Mouse (Mus musculus) adrenal gland, adult 18-20 months (tissue): Measurements from ENCODE around the gene Ghsr. TPM values are rescaled to one million over a fixed set of nuclear protein-coding genes. Genes with fewer than 3 reads are reported as not detected.
A peak's percentile ranks its signal among the peaks of the same experiment; 100 is the strongest.
"Not testable (repeated sequence)": the region's sequence is repeated elsewhere in the genome, so short reads cannot be mapped to it uniquely, and the experiment has no call there.

ENCODE experiments used
- DNase-seq, 2 experiments: peaks; one replicate each; pipeline ENCODE4 v3.0.0; 2021 to 2022; ENCODE audit warnings: low spot score in 2 of 2
- long read RNA-seq, 2 experiments: library from polyadenylated mRNA; stranded (forward); transcript quantifications; one replicate each; pipeline ENCODE4 v2.0.0; 2021
- total RNA-seq, 2 experiments: library from RNA; stranded (reverse); gene quantifications; 1 replicate in 1 of 2; 2 replicates in 1 of 2; pipeline ENCODE4 v1.2.3; 2021

Gene Ghsr
- total RNA-seq = not detected
- long read RNA-seq, experiment 1 = 0 reads
- long read RNA-seq, experiment 2 = 0 reads

DNA sequence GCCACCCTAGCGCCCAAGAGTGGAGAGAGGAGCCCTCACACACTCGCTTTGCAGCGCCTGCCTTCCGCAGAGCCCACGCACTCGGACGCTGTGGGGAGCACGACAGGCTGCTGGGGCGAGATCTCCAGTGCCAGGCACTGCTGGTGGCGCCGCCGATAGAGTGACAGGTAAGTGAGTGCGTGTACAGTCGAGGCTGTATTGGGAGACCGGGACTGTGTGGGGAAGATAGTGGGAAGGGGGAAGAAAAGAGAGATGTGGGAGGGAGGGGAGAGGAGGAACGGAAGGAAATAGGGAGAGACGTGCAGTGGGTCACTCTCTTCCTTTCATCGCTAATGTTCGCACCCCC, at the start of gene Ghsr:
Ghsr (plus strand) TSS at position 76 of the 346 bp plus-strand sequence.
- DNase-seq = no peak

DNA sequence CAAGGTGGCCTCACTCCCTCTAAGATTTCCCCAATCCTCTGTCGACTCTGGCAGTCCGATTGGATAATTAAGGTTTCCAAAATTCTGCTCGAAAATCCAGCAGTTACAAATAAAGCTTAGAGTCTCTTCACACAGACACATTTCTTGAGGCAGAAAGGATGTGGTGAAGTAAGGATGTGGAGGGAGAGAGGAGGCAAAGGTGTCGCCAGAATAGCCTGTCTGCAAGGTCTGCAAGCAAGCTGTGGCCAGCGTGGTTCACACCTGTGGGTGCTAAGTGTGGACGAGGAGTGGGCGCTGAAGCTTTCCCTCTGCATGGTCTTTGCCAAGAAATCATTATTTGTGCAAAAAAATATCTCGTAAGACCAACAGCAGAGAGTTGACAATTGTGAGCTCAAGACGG, 48.6 kb upstream of the Ghsr start:
- DNase-seq = no peak

DNA sequence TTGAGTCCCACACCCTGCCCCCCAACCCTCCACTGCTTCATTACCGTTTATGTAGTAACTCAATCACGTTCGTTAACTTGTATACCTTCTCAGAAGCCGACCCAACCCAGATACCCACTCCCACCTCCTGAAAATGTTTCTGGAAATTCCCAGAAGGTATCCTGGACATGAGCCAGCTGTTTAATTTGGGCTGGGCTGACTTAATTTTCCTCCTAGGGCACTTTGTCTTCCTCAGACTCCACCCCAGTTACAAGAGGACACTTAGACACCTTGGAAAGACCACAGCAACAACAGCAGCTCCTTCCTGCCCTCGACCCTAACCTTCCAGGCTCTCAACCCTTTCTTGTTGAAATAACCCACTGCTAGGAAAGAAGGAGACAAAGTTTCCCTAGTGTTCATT, 47.6 kb upstream of the Ghsr start:
- no peak for DNase-seq

DNA sequence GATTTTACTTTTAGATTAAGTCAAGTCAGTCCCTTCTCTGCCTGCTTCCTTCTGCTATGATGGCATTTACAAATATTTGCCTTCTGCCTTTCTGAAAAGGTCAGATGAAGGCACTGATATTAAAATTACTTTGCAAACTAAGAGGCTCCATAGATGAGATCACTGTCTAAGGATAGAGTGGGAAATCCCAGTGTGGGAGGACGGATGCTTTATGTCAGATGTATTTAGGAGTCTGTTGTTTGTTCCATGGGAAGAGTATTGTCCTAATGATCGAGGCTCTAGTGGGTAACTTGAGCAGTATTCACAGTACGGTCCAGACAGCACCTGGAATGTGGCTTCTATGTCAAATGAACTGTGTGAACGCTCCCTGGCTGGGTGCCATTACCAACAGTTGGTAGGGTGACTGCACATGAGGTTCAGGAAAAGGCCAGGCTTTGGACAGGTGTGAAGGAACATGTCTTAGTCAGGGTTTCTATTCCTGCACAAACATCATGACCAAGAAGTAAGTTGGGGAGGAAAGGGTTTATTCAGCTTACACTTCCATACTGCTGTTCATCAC, 44.4 kb upstream of the Ghsr start:
- DNase-seq = no peak

DNA sequence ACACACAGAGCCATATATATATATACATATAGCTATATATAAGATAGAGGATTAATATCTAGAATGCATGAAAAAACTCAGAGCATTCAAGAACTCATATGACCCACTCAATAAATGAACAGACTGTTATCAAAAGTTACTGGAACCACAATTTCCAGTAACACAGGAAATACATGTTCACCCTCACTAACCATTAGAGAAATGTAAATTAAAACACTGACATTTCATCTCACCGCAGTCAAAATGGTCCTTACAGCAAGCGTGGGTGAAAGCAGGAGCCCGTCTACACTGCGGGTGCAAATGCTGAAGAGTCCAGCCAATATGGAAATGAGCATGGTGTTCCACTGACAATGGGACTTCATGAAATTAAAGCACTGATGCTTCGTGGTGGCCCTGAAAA, 40.4 kb upstream of the Ghsr start:
- no peak for DNase-seq

DNA sequence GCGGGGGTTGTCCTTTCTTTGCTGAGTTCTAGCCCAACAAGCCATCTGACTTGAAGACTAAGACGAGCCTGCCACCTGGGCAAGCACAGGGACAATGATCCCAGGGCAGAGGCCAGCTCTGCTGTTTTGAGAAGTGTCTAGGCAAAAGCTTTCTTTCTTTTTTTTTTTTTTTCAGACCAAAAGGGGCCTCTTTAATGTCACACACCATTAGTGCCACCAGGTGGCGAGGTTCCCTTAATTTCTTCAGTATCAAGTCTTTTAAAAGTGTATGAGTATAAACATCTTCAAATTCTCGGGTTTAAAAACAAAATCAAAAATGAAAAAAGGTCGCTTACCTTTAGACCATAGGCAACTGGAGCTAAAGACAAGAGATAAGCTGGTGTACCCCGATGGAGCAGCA, 32.7 kb upstream of the Ghsr start:
- peak; percentile 18 to 46 for DNase-seq

DNA sequence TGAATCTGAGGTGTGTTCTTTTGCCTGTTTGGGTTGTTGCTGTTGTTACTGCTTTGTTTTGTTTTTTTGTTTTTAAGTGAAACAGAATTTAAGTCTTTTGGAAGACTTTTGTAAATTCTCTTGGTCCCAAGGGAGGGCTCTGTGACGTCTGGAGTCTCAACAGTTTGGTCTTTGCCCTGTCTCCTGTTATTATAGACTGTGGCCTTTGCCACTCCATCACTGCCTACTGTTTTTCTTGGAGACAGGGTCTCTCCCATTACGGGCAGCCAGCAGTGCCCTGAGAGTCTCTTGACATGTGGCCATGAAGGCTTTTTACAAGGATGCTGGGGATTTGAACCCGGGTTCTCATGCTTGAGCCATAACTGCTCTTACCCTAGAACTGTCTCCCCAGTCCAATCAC, 32.3 kb upstream of the Ghsr start:
- DNase-seq = no peak

DNA sequence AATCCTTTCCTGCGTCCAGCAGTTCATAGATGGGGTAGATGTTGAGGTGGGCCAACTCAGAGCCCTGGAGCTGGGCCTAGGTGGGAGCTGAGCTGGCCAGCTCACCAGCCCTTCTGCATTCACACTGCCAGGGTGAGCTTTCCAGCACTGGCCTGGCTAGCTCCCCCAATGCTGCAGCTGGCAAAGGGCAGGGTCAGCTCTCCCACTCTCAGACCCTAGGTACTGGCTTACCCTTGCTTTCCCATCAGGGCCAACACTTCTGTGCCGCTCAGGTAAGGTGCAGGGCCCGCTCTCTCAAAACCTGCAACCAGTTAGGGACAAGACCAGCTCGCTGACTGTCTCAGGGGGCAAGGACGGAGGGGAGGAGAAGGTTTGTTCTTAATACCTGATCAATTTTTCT, 30.4 kb upstream of the Ghsr start:
- no peak for DNase-seq

DNA sequence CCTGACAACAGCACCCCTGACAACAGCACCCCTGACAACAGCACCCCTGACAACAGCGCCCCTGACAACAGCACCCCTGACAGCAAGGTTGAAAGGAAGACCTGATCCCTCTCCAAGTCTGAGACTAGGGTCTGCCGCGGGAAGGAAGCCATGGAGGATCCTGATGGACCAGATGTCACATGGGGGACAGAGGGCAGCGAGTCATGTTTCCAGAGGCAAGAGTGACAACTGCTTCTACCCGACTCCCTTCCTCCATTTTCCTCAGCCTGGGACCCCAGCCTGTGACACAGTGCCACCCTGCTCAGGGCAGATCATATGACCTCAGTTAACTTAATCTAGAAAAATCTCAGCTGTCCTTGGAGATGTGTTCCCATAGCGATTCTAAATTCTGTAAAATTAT, 28.7 kb upstream of the Ghsr start:
- no peak for DNase-seq

DNA sequence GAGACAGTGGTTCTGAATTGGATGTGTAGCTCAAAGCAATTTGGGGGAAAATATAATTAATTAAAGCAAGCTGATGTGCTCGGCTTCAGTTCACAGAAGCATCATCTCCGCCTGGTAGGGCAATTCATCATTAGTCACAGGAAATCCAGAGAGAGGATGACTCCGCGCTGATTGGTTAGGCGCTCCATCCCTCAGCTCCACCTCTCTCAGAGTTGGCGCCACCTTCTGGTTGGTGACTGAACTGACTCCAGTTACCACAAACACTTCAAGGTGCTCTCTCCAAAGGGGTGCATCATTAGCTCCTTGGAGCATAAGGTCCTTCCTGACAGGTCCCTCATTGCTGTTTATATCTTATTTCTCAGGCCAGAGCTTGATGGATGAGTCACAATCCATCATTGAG, 25.6 kb upstream of the Ghsr start:
- peak; percentile 18 to 60 for DNase-seq

DNA sequence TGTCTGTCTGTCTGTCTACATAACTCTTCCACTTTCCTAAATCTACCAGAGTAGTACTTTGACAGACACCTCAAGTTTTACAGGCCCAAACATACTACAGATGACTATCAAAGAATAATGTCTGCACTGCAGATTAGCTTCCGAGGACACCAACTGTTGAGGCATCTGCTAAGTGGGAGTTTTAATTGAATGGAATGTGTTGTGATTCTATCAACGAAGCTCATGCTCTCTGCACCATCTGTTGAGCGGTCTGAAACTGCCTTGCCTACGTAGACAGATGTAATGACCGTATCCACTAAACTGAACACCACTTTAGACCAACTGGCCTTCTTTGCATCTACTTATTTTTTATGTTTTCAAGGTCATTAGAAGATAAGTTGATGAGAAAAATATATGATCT, 22.7 kb upstream of the Ghsr start:
- DNase-seq = no peak

DNA sequence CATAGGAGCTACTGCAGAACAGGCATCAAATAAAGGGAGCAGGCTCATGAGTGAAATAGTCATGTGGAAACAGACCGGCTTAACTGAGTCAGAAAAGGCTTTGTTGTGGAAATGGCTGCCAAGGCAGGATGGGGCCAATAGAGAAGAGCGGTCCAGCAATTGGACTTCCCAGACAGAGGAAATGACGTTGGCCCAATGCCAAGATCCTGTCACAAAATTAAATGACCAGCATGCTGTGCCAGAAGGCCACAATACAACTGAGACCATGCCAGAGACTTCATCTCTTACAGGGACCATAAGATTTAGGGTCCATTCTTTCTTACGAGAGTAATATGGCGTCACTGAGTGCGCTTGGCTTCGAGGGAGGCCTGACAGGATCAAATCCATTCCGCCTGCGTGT, 20.0 kb upstream of the Ghsr start:
- no peak for DNase-seq

DNA sequence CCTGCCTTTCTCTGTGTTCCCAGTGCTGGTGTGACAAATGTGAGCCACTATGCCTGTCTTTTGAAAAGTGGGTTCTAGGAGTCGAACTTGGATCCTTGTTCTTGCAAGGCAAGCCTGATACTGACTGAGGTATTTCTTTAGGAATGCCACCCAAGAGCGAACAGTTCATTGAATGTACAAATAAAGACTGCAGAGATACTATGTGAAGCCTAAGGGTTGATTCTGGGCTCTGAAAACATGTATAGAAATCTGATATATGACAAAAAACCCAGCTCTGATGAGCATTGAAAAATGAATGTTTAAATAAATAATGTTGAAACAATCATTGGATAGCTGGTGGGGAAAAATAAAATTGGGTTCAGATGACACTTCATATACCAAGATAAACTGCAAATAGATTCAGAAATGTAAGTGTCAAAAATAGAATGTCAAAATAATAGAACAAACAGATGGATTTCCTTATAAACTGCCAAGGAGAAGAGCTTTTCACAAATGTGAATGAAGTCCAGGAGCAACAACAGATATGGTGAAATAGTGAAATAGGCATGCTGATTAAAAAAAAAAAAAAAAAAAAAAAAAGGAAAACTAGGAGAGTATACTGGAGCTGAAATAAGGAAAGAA, 11.9 kb upstream of the Ghsr start:
- DNase-seq = no peak

DNA sequence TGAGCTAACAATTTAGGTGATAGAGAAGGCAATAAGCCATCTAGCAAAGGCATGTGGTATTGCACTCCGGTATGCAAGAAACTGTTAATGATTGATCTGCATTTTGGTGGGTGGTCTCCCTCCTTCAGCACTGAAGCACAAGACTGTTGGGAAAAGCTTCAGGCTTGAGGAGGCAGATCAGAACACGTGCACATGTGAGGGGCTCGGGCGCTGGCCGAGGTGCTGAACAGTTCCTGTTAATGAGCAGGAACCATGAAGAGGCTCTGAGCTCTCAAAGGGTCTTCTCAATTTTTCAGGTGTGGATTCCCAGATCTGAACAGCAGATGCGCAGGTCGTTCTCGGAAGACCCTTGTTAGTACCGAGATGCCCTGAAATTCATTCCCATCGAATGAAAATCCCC, 1.0 kb upstream of the Ghsr start:
- DNase-seq = peak in 1 of 2 experiments; percentile 4

DNA sequence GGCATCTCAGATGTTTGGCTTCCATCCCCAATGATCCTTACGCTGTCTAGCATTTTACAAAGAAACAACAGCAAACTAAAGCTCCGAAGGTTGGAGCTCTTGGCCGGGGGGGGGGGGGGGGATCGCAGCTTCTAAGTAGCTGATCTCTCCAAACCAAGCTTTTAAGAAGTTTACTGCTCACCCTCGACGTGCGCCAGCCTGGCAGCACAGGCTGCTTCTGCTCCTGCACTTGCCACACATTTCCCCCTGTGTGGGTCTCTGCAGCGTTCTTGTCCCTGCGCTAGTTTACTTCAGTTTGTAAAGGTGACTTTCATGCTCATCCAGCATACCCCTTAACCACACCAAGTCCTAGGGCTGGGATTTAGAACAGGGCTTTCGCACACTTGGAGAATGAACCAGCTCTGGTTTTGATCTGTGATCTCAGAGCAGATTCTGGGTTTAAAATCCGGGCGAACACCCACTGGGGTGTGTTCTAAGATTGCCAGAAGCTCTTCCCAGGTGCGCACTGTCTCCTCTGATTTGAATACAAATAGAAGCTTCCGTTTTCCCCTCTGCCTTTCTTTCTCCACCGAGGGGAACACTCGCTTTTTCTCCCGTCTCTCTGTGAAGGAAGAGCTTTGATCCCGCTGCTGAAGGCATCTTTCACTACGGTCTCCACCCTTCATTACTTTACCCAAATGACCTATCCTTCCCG, 422 bp upstream of the Ghsr start:
- no peak for DNase-seq

DNA sequence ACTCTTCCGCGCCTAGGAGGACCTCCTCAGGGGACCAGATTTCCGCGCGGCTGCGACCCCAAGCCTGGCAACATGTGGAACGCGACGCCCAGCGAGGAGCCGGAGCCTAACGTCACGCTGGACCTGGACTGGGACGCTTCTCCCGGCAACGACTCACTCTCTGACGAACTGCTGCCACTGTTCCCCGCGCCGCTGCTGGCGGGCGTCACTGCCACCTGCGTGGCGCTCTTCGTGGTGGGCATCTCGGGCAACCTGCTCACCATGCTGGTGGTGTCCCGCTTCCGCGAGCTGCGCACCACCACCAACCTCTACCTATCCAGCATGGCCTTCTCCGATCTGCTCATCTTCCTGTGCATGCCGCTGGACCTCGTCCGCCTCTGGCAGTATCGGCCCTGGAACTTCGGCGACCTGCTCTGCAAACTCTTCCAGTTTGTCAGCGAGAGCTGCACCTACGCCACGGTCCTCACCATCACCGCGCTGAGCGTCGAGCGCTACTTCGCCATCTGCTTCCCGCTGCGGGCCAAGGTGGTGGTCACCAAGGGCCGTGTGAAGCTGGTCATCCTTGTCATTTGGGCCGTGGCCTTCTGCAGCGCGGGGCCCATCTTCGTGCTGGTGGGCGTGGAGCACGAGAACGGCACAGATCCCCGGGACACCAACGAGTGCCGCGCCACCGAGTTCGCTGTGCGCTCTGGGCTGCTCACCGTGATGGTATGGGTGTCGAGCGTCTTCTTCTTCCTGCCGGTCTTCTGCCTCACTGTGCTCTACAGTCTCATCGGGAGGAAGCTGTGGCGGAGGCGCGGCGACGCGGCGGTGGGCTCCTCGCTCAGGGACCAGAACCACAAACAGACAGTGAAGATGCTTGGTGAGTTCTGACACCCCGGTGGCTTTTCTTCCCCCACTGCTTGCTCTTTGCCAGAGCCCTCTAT, 837 bp downstream of the Ghsr start:
- DNase-seq = no peak

DNA sequence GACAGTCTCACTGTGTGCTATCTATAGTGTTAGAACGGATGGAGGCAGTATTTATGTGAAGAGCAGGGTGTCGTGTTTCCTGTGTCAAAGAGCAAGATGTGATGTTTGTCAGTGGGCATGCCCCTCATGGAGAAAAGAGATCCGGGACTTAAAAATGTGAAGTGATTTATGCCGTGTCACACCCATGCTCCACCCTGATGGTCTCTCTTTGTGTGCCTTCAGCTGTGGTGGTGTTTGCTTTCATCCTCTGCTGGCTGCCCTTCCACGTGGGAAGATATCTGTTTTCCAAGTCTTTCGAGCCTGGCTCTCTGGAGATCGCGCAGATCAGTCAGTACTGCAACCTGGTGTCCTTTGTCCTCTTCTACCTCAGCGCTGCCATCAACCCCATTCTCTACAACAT, 3.2 kb downstream of the Ghsr start:
- DNase-seq = no peak

DNA sequence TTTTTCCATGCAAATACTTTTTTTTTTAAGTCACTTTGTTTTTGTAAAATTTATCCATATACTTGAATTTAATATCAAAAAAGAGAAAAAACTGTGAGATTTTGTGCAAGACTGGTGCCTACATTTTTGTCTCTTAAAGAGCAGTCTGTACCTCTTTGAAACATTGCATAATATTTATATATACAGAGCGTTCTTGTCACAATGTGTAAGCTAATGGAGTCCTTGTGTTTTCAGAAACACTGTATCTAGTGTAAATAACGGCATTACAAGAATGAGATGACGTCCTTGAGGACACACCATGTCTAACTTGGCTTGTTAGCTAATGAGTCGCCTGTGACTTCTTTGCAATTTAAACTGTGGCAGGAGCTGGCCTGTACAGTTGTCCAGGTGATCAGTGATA, 6.8 kb downstream of the Ghsr start:
- no peak for DNase-seq

DNA sequence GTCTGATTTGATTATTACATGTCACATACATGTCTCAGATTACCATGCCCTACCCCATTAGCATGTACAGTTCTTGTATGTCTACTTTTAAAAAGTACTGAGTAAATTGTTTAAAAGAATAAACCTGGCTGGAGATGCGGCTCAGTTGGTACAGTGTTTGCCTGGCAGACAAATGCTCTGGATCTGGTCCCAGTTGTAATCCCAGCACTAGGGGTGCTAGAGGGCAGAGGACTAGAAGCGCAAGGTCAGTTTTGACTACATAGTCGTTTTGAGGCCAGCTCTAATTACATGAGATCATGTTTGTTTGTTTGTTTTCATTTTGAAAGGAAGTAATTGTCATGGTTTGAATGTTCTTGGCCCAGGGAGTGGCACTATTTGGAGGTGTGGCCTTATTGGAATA, 13.7 kb downstream of the Ghsr start:
- no peak for DNase-seq

DNA sequence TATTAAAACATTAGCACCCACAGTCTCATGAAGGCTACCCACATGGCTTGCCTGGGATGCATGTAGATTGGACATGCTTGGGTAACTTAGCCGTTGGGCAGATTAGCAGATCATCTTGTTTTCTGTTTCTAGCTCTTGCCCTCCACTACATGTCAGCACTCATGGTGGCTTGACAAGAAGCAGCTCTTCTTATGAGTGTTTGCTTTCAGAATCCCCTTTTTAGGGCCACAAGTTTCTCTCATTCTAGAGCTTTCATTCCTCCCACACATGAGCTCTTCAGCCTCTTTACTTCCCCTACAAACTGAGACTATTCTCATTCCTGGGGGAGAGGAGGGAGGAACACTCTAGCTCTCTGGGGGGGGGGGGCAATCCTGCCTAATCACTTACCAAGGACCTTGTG, 18.8 kb downstream of the Ghsr start:
- no peak for DNase-seq

DNA sequence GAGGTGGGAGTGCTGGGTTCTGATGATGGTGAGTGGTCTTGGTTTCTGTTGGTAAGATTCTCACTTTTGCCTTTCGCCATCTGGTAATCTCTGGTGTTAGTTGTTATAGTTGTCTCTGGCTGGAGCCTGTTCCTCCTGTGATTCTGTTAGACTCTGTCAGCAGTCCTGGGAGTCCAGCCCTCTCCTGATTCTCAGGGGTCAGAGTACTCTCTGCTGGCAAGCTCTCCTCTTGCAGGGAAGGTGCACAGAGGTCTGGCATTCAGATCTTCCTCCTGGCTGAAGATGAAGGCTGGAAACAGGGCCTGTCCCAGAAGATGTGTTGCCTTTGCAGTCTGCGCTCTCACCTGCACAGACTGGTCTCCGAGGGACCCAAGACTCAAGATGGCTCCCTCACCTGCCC, 29.8 kb downstream of the Ghsr start:
- DNase-seq = not testable (repeated sequence)

DNA sequence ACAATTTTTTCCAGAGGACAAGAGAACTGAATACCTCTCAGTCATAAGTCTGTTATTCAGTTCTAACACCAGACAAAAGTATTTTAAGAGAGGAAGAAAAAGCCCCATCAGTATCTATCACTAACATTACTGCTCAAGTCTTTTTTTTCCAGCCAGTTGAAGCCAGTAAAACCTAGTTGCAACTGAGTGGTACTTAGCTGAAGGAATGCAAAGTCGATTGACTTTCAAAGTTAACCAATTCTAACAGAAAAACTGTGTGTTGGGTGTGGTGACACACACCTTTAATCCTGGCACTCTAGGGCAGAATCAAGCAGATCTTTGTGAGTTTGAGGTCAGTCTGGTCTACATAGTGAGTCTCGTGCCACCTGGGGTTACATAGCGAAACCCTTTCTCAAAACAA, 35.3 kb downstream of the Ghsr start:
- no peak for DNase-seq
